Mouse (Mus musculus) CH12F3 (cell line): Measurements from ENCODE around the gene Gm13178.

Experiments
- in situ Hi-C: fragments of 300-500 bp; cut with MboI; formaldehyde crosslinking; loops from 2 replicates; pipeline ENCODE4 v1.14.3; 2020; ENCODE audit warnings: low sequenced_read_pairs

Gm13178 gene

GRCm38 (mm10) chr4:144721304-144721703, at the start of gene Gm13178:
TSS of gene Gm13178 (minus strand) at chr4:144721404.
- in situ Hi-C loops, result no loop called here

GRCm38 (mm10) chr4:144765722-144766121, 44.5 kb upstream of the Gm13178 start:
- in situ Hi-C loops, result no loop called here

GRCm38 (mm10) chr4:144749139-144749538, 27.9 kb upstream of the Gm13178 start:
- in situ Hi-C loops, result no loop called here

GRCm38 (mm10) chr4:144719691-144720090, 1.5 kb downstream of the Gm13178 start:
- in situ Hi-C loops, result no loop called here

- in situ Hi-C loops, result no loop called here
These were observed 2.9 kb downstream of the Gm13178 start for GRCm38 (mm10) chr4:144718288-144718687.

GRCm38 (mm10) chr4:144686268-144686667, 34.9 kb downstream of the Gm13178 start, which contains the start of gene Gm436:
TSS of gene Gm436 (minus strand) at chr4:144686368.
- in situ Hi-C loops, result no loop called here
